Mouse (Mus musculus) liver, embryonic 14.5 days (tissue): ENCODE results near the gene BC035044. TPM values are rescaled to one million over a fixed set of nuclear protein-coding genes. Genes with fewer than 3 reads are reported as not detected.
A peak's percentile ranks its signal among the peaks of the same experiment; 100 is the strongest.

Experiments used
- ATAC-seq: fragments of 200-750 bp; cut with Nextera tagmentation; 2 replicates; pipeline ENCODE4 v1.8.0; 2017; ENCODE audit warnings: moderate number of reproducible peaks, mild to moderate bottlenecking, moderate library complexity; ENCODE audit not compliant: insufficient read depth
- DNase-seq, 3 experiments: peaks; one replicate each; pipeline ENCODE4 v3.0.0-alpha.2; 2012 to 2013; ENCODE audit warnings: low read depth in 3 of 3, low spot score in 3 of 3
- H3K27ac ChIP-seq: fragments of 300-500 bp; sonication (generic); 2 replicates; pipeline ENCODE4 v1.5.1; 2014; ENCODE audit warnings: moderate library complexity, mild to moderate bottlenecking, control low read depth, inconsistent platforms
- H3K27me3 ChIP-seq: fragments of 300-500 bp; sonication (generic); 2 replicates; pipeline ENCODE4 v1.6.1; 2014; ENCODE audit warnings: mild to moderate bottlenecking, low read length, moderate library complexity; ENCODE audit not compliant: control insufficient read depth, insufficient read depth
- H3K36me3 ChIP-seq: fragments of 300-500 bp; sonication (generic); replicated peaks from 2 replicates; pipeline ENCODE4 v1.6.1; 2014; ENCODE audit warnings: low read depth; ENCODE audit not compliant: control insufficient read depth, insufficient read depth
- H3K4me1 ChIP-seq, 2 experiments: fragments of 200-500 bp in 1 of 2; fragments of 300-500 bp in 1 of 2; sonication (generic) in 1 of 2; replicated peaks; 2 replicates each; pipeline ENCODE4 v1.6.1; 2012 to 2014; ENCODE audit warnings: antibody characterized with exemption in 1 of 2, inconsistent platforms in 1 of 2, low read length in 1 of 2; ENCODE audit not compliant: control insufficient read depth in 2 of 2, insufficient read depth in 2 of 2
- H3K4me2 ChIP-seq: fragments of 300-500 bp; sonication (generic); 2 replicates; pipeline ENCODE4 v1.6.1; 2014; ENCODE audit warnings: low read depth, mild to moderate bottlenecking, control low read depth, moderate library complexity
- H3K4me3 ChIP-seq, 2 experiments: fragments of 200-500 bp in 1 of 2; fragments of 300-500 bp in 1 of 2; sonication (generic) in 1 of 2; 2 replicates each; pipeline ENCODE4 v1.5.1; 2012 to 2014; ENCODE audit warnings: low read depth in 2 of 2, low read length in 2 of 2, mild to moderate bottlenecking in 2 of 2, control low read depth in 1 of 2, inconsistent platforms in 1 of 2, moderate library complexity in 1 of 2; ENCODE audit not compliant: insufficient read depth in 1 of 2
- H3K9ac ChIP-seq: fragments of 300-500 bp; sonication (generic); replicated peaks from 2 replicates; pipeline ENCODE4 v1.6.1; 2014; ENCODE audit warnings: mild to moderate bottlenecking, control low read depth, moderate library complexity
- H3K9me3 ChIP-seq: fragments of 300-500 bp; sonication (generic); 2 replicates; pipeline ENCODE4 v1.6.1; 2016; ENCODE audit warnings: low read length, mixed read lengths; ENCODE audit not compliant: control insufficient read depth
- CTCF ChIP-seq: IDR thresholded peaks from 2 replicates; pipeline ENCODE4 v1.5.1; 2016; ENCODE audit warnings: antibody characterized with exemption, low read depth, control low read depth
- EP300 ChIP-seq: IDR thresholded peaks from 2 replicates; pipeline ENCODE4 v1.6.1; 2016; ENCODE audit warnings: antibody characterized with exemption, low read depth
- WGBS: fragments of 180-500 bp; shearing (Covaris S2); extraction: QIAGEN DNeasy Blood & Tissue Kit; methylation state at CpG from one replicate; pipeline ENCODE4 v1.1.7; 2014; ENCODE audit not compliant: insufficient replicate concordance; 5-methylcytosine and 5-hydroxymethylcytosine counted together
- polyA plus RNA-seq, 2 experiments: library from polyadenylated mRNA; depleted of rRNA in 1 of 2; stranded (reverse) in 1 of 2; unstranded in 1 of 2; fragments of >200 nt; fragmentation: Nextera tagmentation in 1 of 2; extraction: Ambion mirVana in 1 of 2; gene quantifications; 2 replicates each; pipeline versions ENCODE4 v1.2.1 to v1.2.3; 2012 to 2014

The BC035044 gene
- polyA plus RNA-seq, 2 experiments, result 5.0 to 10.6 TPM

- Histone ChIP-seq H3K27ac (no peak overlapping the region), H3K9ac (no peak overlapping the region), H3K27me3 (no peaks in the 10 kb centered on the region), H3K4me2 (no peak overlapping the region), H3K9me3 (no peaks in the 10 kb centered on the region), H3K4me1 (no peaks in the 10 kb centered on the region), H3K36me3 (no peaks in the 10 kb centered on the region), H3K4me3 (no peak overlapping the region)
- WGBS, result 52% methylated on average over 3 of the region's 3 CpGs
- DNase-seq (no peak), ATAC-seq (no peak)
- no peak for TF ChIP-seq EP300
- TF ChIP-seq CTCF, result no peak
These were observed 64.1 kb downstream of the BC035044 start for GRCm38 (mm10) chr6:128826781-128827180.

- H3K4me2 ChIP-seq, result no peak within 1 kb of the TSS
- no peak within 1 kb of the TSS for H3K27ac ChIP-seq
- no peaks in the 10 kb centered on the region for H3K36me3 ChIP-seq
- no peaks in the 10 kb centered on the region for H3K27me3 ChIP-seq
- 59% methylated on average over 6 of the region's 6 CpGs for WGBS
- TF ChIP-seq EP300 (no peak), CTCF (no peak)
- DNase-seq, result no peak
- no peaks in the 10 kb centered on the region for H3K4me1 ChIP-seq
- H3K9ac ChIP-seq, result no peak within 1 kb of the TSS
- no peaks in the 10 kb centered on the region for H3K9me3 ChIP-seq
- no peak for ATAC-seq
- no peak within 1 kb of the TSS for H3K4me3 ChIP-seq
These were observed 64.8 kb downstream of the BC035044 start, which contains the start of the genes Gm44511 and Klrb1b for GRCm38 (mm10) chr6:128826132-128826531. TSS of gene Gm44511 (minus strand) at chr6:128826315. TSS of gene Klrb1b (minus strand) at chr6:128826331.

GRCm38 (mm10) chr6:128818083-128818802 is 72.7 kb downstream of the BC035044 start:
- no peaks in the 10 kb centered on the region for H3K27me3 ChIP-seq
- no peak overlapping the region for H3K4me3 ChIP-seq
- H3K36me3 ChIP-seq, result no peaks in the 10 kb centered on the region
- no peaks in the 10 kb centered on the region for H3K9me3 ChIP-seq
- no peak overlapping the region for H3K9ac ChIP-seq
- ATAC-seq (no peak), DNase-seq (no peak)
- no peak overlapping the region for H3K27ac ChIP-seq
- no peak overlapping the region for H3K4me2 ChIP-seq
- WGBS, result 57% methylated on average over 4 of the region's 4 CpGs
- H3K4me1 ChIP-seq, result no peaks in the 10 kb centered on the region
- TF ChIP-seq EP300 (no peak), CTCF (no peak)

- H3K27me3 ChIP-seq, result no peaks in the 10 kb centered on the region
- peaks cover 0 to under 1% of the 10 kb centered on the region in 2 experiments; a peak in 2 of 4 replicates for H3K4me1 ChIP-seq
- H3K4me2 ChIP-seq, result no peak overlapping the region
- no peak for ATAC-seq
- DNase-seq, result no peak
- no peaks in the 10 kb centered on the region for H3K36me3 ChIP-seq
- H3K27ac ChIP-seq, result no peak overlapping the region
- WGBS, result 69% methylated on average over 5 of the region's 5 CpGs
- H3K4me3 ChIP-seq, result no peak overlapping the region
- H3K9ac ChIP-seq, result no peak overlapping the region
- H3K9me3 ChIP-seq, result no peaks in the 10 kb centered on the region
- TF ChIP-seq EP300, result no peak
- peak; percentile 52 for TF ChIP-seq CTCF
These were observed 82.4 kb downstream of the BC035044 start for GRCm38 (mm10) chr6:128808532-128808931.

GRCm38 (mm10) chr6:128807021-128807420 is 83.9 kb downstream of the BC035044 start:
- H3K4me1 ChIP-seq, result peaks cover 0 to 2% of the 10 kb centered on the region in 2 experiments; a peak in 2 of 4 replicates
- H3K27me3 ChIP-seq, result no peaks in the 10 kb centered on the region
- no peak overlapping the region for H3K9ac ChIP-seq
- no peak overlapping the region for H3K4me2 ChIP-seq
- no peaks in the 10 kb centered on the region for H3K9me3 ChIP-seq
- H3K36me3 ChIP-seq, result no peaks in the 10 kb centered on the region
- TF ChIP-seq CTCF (peak; percentile 9; the same call in 1 of the 2 replicates), EP300 (no peak)
- 52% methylated on average over 3 of the region's 3 CpGs for WGBS
- no peak for ATAC-seq
- no peak overlapping the region for H3K27ac ChIP-seq
- H3K4me3 ChIP-seq, result no peak overlapping the region
- no peak for DNase-seq
